Mouse (Mus musculus): ENCODE measurements at regions not wholly inside any gene's neighbourhood (a gene's known extent, or its start where the extent isn't known, plus 50 kb on each side); places are given as distances from the start of the nearest gene placed in this dataset.

GRCm38 (mm10) chr8:79515282-79515783 is 116.0 kb upstream of the Smad1 start:
- no peak for DNase-seq (ENCODE audit: low spot score)

- no peak for DNase-seq (ENCODE audit: low spot score)
Measured at GRCm38 (mm10) chr8:79514655-79515278, 115.4 kb upstream of the Smad1 start.

GRCm38 (mm10) chr8:79508597-79508996 is 109.3 kb upstream of the Smad1 start:
- DNase-seq (ENCODE audit: low spot score): no peak

- no peak for DNase-seq (ENCODE audit: low spot score)
Measured at GRCm38 (mm10) chr8:79505381-79505780, 106.1 kb upstream of the Smad1 start.

GRCm38 (mm10) chr8:79503906-79504305 is 104.6 kb upstream of the Smad1 start:
- no peak for DNase-seq (ENCODE audit: low spot score)

- no peak for DNase-seq (ENCODE audit: low spot score)
Measured at GRCm38 (mm10) chr8:79502062-79502461, 102.7 kb upstream of the Smad1 start.

GRCm38 (mm10) chr8:79501238-79501637 is 101.9 kb upstream of the Smad1 start:
- peak; percentile 87 for DNase-seq (ENCODE audit: low spot score)

GRCm38 (mm10) chr8:79499258-79499657 is 99.9 kb upstream of the Smad1 start:
- no peak for DNase-seq (ENCODE audit: low spot score)

GRCm38 (mm10) chr8:79498611-79499010 is 99.3 kb upstream of the Smad1 start:
- DNase-seq (ENCODE audit: low spot score): no peak

- DNase-seq (ENCODE audit: low spot score): no peak
Measured at GRCm38 (mm10) chr8:79491156-79491698, 91.9 kb upstream of the Smad1 start.

- no peak for DNase-seq (ENCODE audit: low spot score)
Measured at GRCm38 (mm10) chr8:79490739-79491138, 91.4 kb upstream of the Smad1 start.

- no peak for DNase-seq (ENCODE audit: low spot score)
Measured at GRCm38 (mm10) chr8:79488861-79489260, 89.5 kb upstream of the Smad1 start.

GRCm38 (mm10) chr8:79487597-79487996 is 88.3 kb upstream of the Smad1 start:
- DNase-seq (ENCODE audit: low spot score): no peak

GRCm38 (mm10) chr8:79479326-79479725 is 80.0 kb upstream of the Smad1 start:
- DNase-seq (ENCODE audit: low spot score): no peak

- no peak for DNase-seq (ENCODE audit: low spot score)
Measured at GRCm38 (mm10) chr8:79476012-79476411, 76.7 kb upstream of the Smad1 start.

- no peak for DNase-seq (ENCODE audit: low spot score)
Measured at GRCm38 (mm10) chr8:79474679-79475078, 75.4 kb upstream of the Smad1 start.

- no peak for DNase-seq (ENCODE audit: low spot score)
Measured at GRCm38 (mm10) chr8:79452101-79452500, 52.8 kb upstream of the Smad1 start.

GRCm38 (mm10) chr8:79449453-79449852 is 50.1 kb upstream of the Smad1 start:
- no peak for DNase-seq (ENCODE audit: low spot score)

Data from heart, adult 8-10 months (tissue).